11 mouse cellular contexts compared by ENCODE assay signal in the genomic region with DNA sequence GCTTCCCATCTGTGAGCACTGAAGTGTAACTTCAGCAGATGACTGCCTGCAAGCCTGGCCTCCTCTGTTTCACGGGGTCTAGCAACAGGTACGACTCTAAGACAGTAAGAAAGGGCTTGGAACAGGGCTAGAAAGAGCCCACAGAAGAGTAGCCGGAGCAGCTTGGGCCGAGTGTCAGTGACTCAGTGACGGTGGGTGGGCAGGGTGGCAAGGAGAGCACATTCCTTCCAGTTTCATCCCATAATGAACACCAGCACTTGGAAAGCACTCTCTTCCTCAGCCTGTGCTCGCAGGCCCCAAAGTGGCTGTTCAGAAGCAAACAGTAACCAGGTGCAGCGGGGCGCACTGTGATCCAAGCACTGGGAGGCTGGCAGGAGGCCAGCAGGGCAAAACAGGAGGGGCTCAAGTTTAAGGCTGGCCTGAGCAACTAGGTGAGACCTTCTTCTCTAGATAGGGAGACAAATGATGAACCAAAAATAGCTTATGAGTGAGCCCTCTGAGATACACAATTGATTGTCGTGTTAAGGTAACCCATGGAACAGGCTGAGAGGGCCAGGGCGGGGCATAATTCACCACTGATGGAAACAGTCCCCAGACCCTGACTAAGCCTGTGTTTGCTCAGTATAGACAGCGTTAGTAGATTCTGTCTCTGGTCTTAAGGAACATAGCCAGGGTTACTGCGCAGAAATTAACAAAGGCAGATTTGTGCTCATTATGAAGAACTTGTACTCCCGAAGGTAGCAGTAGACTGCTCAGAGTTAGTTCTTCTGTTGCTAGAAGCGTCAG. TPM values are rescaled to one million over a fixed set of nuclear protein-coding genes. Genes with fewer than 3 reads are reported as not detected.
DNase-seq lines count a peak whose midpoint lies in the region; ATAC-seq and TF ChIP-seq lines count a peak whose summit lies in the region.
"Had no signal": no experiment of that assay in that cellular context is flagged by ENCODE, and none has a peak within 500 bp of the region (broad histone marks: within the 10 kb centered on the region; RNA-seq: fewer than 3 reads in every experiment).

No protein-coding gene starts in this region.

- peak overlapping the region; percentile 38 for H3K27ac ChIP-seq in gastrocnemius, adult 2 months
- H3K27ac ChIP-seq in forebrain, embryonic 10.5 days = peak overlapping the region; percentile 92
- peak overlapping the region; percentile 80 for H3K27ac ChIP-seq in limb, embryonic 13.5 days

- peak overlapping the region; percentile 27 for H3K4me2 ChIP-seq in limb, embryonic 13.5 days (replicated peaks)

- ATAC-seq in limb, embryonic 13.5 days (ENCODE audit: low FRiP score, low read depth) = peak; percentile 17; the same call in 1 of the 2 replicates

- intact Hi-C loops in gastrocnemius, adult 2 months (cut with DNase I) = no loop called here
- intact Hi-C loops in gastrocnemius, postnatal 36 days (cut with DNase I) = no loop called here

- H3K27me3 ChIP-seq in forebrain, embryonic 10.5 days (ENCODE audit: poor library complexity, severe bottlenecking) = no peaks in the 10 kb centered on the region
- no peaks in the 10 kb centered on the region for H3K27me3 ChIP-seq in limb, embryonic 13.5 days
- H3K27me3 ChIP-seq: megakaryocyte, embryonic 14.5 days had no signal

- no peak overlapping the region for H3K9ac ChIP-seq in limb, embryonic 13.5 days

- DNase-seq in gastrocnemius, adult 2 months = no peak
- no peak for DNase-seq in gastrocnemius, postnatal 36 days
- DNase-seq in A20 (ENCODE audit: low read depth, low spot score) = peak; percentile 47
- DNase-seq in forebrain, embryonic 10.5 days (ENCODE audit: extremely low spot score, low spot score) = no peak
- DNase-seq in embryo, embryonic 9.5 days (ENCODE audit: extremely low spot score) = no peak
- DNase-seq in layer of hippocampus, adult 11-12 months (ENCODE audit: low spot score) = no peak
- no peak for DNase-seq in urinary bladder, postnatal 36 days (ENCODE audit: low spot score in 2 of 2)
- DNase-seq: kidney, adult 9 months; thymus, adult 18-20 months had no signal

- H3K36me3 ChIP-seq in forebrain, embryonic 10.5 days (replicated peaks) = peaks cover 78% of the 10 kb centered on the region
- peaks cover 20% of the 10 kb centered on the region for H3K36me3 ChIP-seq in limb, embryonic 13.5 days

- H3K4me1 ChIP-seq in forebrain, embryonic 10.5 days = peaks cover 86% of the 10 kb centered on the region
- H3K4me1 ChIP-seq in limb, embryonic 13.5 days = peaks cover 72% of the 10 kb centered on the region

- H3K9me3 ChIP-seq in forebrain, embryonic 10.5 days = no peaks in the 10 kb centered on the region
- no peaks in the 10 kb centered on the region for H3K9me3 ChIP-seq in limb, embryonic 13.5 days
- H3K9me3 ChIP-seq: megakaryocyte, embryonic 14.5 days had no signal

- no peak for TF ChIP-seq CTCF in gastrocnemius, adult 2 months (IDR thresholded peaks at IDR 0.05)

- no peak overlapping the region for H3K4me3 ChIP-seq in gastrocnemius, adult 2 months
- H3K4me3 ChIP-seq in forebrain, embryonic 10.5 days = peak overlapping the region; percentile 27
- no peak overlapping the region for H3K4me3 ChIP-seq in limb, embryonic 13.5 days
- H3K4me3 ChIP-seq: megakaryocyte, embryonic 14.5 days had no signal

- 53% methylated on average over 14 of the region's 14 CpGs for WGBS in forebrain, embryonic 10.5 days
- 49% methylated on average over 14 of the region's 14 CpGs for WGBS in limb, embryonic 13.5 days

RNA-seq across cellular contexts. Expression of gene A3galt2, which starts 17.1 kb away (rescaled TPM):
- total RNA-seq in gastrocnemius, adult 2 months (2021) = under 1 TPM; 0.10 to 0.14 TPM
- under 1 TPM; 0.10 to 0.20 TPM for total RNA-seq in gastrocnemius, postnatal 36 days (2021)
- 0.07 and 0.17 TPM in 2 replicates for polyA plus RNA-seq in forebrain, embryonic 10.5 days (2016; fragmentation: Nextera tagmentation; extraction: Ambion mirVana)
- 0.09 and 0.15 TPM in 2 replicates for polyA plus RNA-seq in limb, embryonic 13.5 days (2015; fragmentation: Nextera tagmentation; extraction: Ambion mirVana)

Comparison
In these comparisons a context has a peak if more than half of its experiments do, and no peak if none do; other contexts are left out.
1. H3K27ac ChIP-seq: peak in every context shown above with its lines; median percentile 92 in forebrain, embryonic 10.5 days; 80 in limb, embryonic 13.5 days; 38 in gastrocnemius, adult 2 months.